Mouse (Mus musculus): ENCODE measurements around the gene Fam78b.
A peak's percentile ranks its signal among the peaks of the same experiment; 100 is the strongest.

Fam78b gene

GRCm38 (mm10) chr1:167001174-167001843 is at the start of gene Fam78b:
Gene Fam78b, plus strand, starts transcription at chr1:167001417.
- DNase-seq (ENCODE audit: low spot score), result no peak

GRCm38 (mm10) chr1:166964508-166964907 is 36.7 kb upstream of the Fam78b start:
- peak; percentile 6 for DNase-seq (ENCODE audit: low spot score)

- no peak for DNase-seq (ENCODE audit: low spot score)
Measured at GRCm38 (mm10) chr1:166968271-166968670, 32.9 kb upstream of the Fam78b start.

- DNase-seq (ENCODE audit: low spot score), result no peak
Measured at GRCm38 (mm10) chr1:166973731-166974130, 27.5 kb upstream of the Fam78b start.

GRCm38 (mm10) chr1:166978611-166979010 is 22.6 kb upstream of the Fam78b start:
- no peak for DNase-seq (ENCODE audit: low spot score)

GRCm38 (mm10) chr1:166994266-166994665 is 7.0 kb upstream of the Fam78b start:
- DNase-seq (ENCODE audit: low spot score), result no peak

GRCm38 (mm10) chr1:166996250-166996649 is 5.0 kb upstream of the Fam78b start:
- no peak for DNase-seq (ENCODE audit: low spot score)

- DNase-seq (ENCODE audit: low spot score), result no peak
Measured at GRCm38 (mm10) chr1:166996811-166997210, 4.4 kb upstream of the Fam78b start.

- DNase-seq (ENCODE audit: low spot score), result peak; percentile 38
Measured at GRCm38 (mm10) chr1:167000529-167001173, 566 bp upstream of the Fam78b start.

GRCm38 (mm10) chr1:167001844-167002485 is 748 bp downstream of the Fam78b start:
- peak; percentile 2 for DNase-seq (ENCODE audit: low spot score)

- peak; percentile 15 for DNase-seq (ENCODE audit: low spot score)
Measured at GRCm38 (mm10) chr1:167002486-167002850, 1.3 kb downstream of the Fam78b start.

- DNase-seq (ENCODE audit: low spot score), result no peak
Measured at GRCm38 (mm10) chr1:167004621-167005020, 3.4 kb downstream of the Fam78b start.

- no peak for DNase-seq (ENCODE audit: low spot score)
Measured at GRCm38 (mm10) chr1:167007341-167007740, 6.1 kb downstream of the Fam78b start.

GRCm38 (mm10) chr1:167010190-167010589 is 9.0 kb downstream of the Fam78b start:
- no peak for DNase-seq (ENCODE audit: low spot score)

GRCm38 (mm10) chr1:167011301-167011700 is 10.1 kb downstream of the Fam78b start:
- no peak for DNase-seq (ENCODE audit: low spot score)

- no peak for DNase-seq (ENCODE audit: low spot score)
Measured at GRCm38 (mm10) chr1:167012616-167013015, 11.4 kb downstream of the Fam78b start.

- DNase-seq (ENCODE audit: low spot score), result no peak
Measured at GRCm38 (mm10) chr1:167013234-167013864, 12.1 kb downstream of the Fam78b start.

GRCm38 (mm10) chr1:167016269-167016668 is 15.1 kb downstream of the Fam78b start:
- no peak for DNase-seq (ENCODE audit: low spot score)

GRCm38 (mm10) chr1:167022001-167022424 is 20.8 kb downstream of the Fam78b start:
- no peak for DNase-seq (ENCODE audit: low spot score)

GRCm38 (mm10) chr1:167022541-167023121 is 21.4 kb downstream of the Fam78b start:
- DNase-seq (ENCODE audit: low spot score), result no peak

- DNase-seq (ENCODE audit: low spot score), result no peak
Measured at GRCm38 (mm10) chr1:167023794-167024193, 22.6 kb downstream of the Fam78b start.

GRCm38 (mm10) chr1:167024961-167025360 is 23.7 kb downstream of the Fam78b start:
- DNase-seq (ENCODE audit: low spot score), result no peak
